Comparison of ENCODE assay signal across 8 mouse cellular contexts in genomic region chr16:17833321-17833680, GRCm38 (mm10). TPM values are rescaled to one million over a fixed set of nuclear protein-coding genes. Genes with fewer than 3 reads are reported as not detected.
DNase-seq lines count a peak whose midpoint lies in the region; ATAC-seq and TF ChIP-seq lines count a peak whose summit lies in the region.

No protein-coding gene starts in this region.

- no peak for TF ChIP-seq POLR2A in kidney, adult 2 months (IDR thresholded peaks at IDR 0.05; ENCODE audit: low read depth, low read length)
- no peak for TF ChIP-seq POLR2A in cortical plate, adult 2 months (IDR thresholded peaks at IDR 0.05; ENCODE audit: extremely low read depth, insufficient read depth, low read length)

- 0 out of 2 replicates have a peak, but pooled peaks cover 4% of the 10 kb centered on the region for H3K4me1 ChIP-seq in kidney, adult 2 months (ENCODE audit: control insufficient read depth, insufficient read depth, low read length)
- peaks cover 33% of the 10 kb centered on the region for H3K4me1 ChIP-seq in G1E (ENCODE audit: insufficient read depth, low read depth, low read length)
- peaks cover 4% of the 10 kb centered on the region for H3K4me1 ChIP-seq in cortical plate, adult 2 months (ENCODE audit: control insufficient read depth, insufficient read depth, low read length)
- peaks cover 9% of the 10 kb centered on the region; the same call in 1 of the 2 replicates for H3K4me1 ChIP-seq in hindbrain, embryonic 14.5 days (replicated peaks; ENCODE audit: control insufficient read depth, insufficient read depth, low read length)
- peaks cover 18% of the 10 kb centered on the region for H3K4me1 ChIP-seq in midbrain, embryonic 16.5 days (ENCODE audit: control insufficient read depth, insufficient read depth, low read length)

- H3K27ac ChIP-seq in kidney, adult 2 months (ENCODE audit: insufficient read depth, low read depth, low read length): no peak overlapping the region
- peak overlapping the region; percentile 47 for H3K27ac ChIP-seq in cortical plate, adult 2 months (ENCODE audit: insufficient read depth, low read length)
- peak overlapping the region; percentile 95 for H3K27ac ChIP-seq in hindbrain, embryonic 14.5 days
- peak overlapping the region; percentile 95 for H3K27ac ChIP-seq in midbrain, embryonic 16.5 days (ENCODE audit: low read length)

- H3K9me3 ChIP-seq in G1E (replicated peaks): 0 out of 2 replicates have a peak, but pooled peaks cover 8% of the 10 kb centered on the region
- H3K9me3 ChIP-seq in hindbrain, embryonic 14.5 days (ENCODE audit: control insufficient read depth, low read length): no peaks in the 10 kb centered on the region
- no peaks in the 10 kb centered on the region for H3K9me3 ChIP-seq in midbrain, embryonic 16.5 days (replicated peaks; ENCODE audit: control insufficient read depth, low read length, poor library complexity, severe bottlenecking)

- WGBS in kidney, adult 2 months: 1% methylated on average over 37 of the region's 37 CpGs
- under 1% methylated on average over 37 of the region's 37 CpGs for WGBS in hindbrain, embryonic 14.5 days
- WGBS in midbrain, embryonic 16.5 days: under 1% methylated on average over 29 of the region's 37 CpGs

- no peaks in the 10 kb centered on the region for H3K36me3 ChIP-seq in kidney, adult 2 months (ENCODE audit: control insufficient read depth, insufficient read depth, low read length)
- H3K36me3 ChIP-seq in G1E (replicated peaks): peaks cover 11% of the 10 kb centered on the region
- 0 out of 2 replicates have a peak, but pooled peaks cover 4% of the 10 kb centered on the region for H3K36me3 ChIP-seq in hindbrain, embryonic 14.5 days (replicated peaks; ENCODE audit: control insufficient read depth, insufficient read depth)
- H3K36me3 ChIP-seq in midbrain, embryonic 16.5 days (ENCODE audit: control insufficient read depth, insufficient read depth, low read length): no peaks in the 10 kb centered on the region

- H3K4me3 ChIP-seq in kidney, adult 2 months (ENCODE audit: insufficient read depth, low read depth, low read length): peak overlapping the region; percentile 34; the same call in 1 of the 2 replicates
- peak overlapping the region; percentile 67 for H3K4me3 ChIP-seq in G1E (ENCODE audit: low read depth, low read length)
- peak overlapping the region; percentile 39 for H3K4me3 ChIP-seq in cortical plate, adult 2 months (ENCODE audit: insufficient read depth, low read length)
- peak overlapping the region; percentile 63 for H3K4me3 ChIP-seq in hindbrain, embryonic 14.5 days (replicated peaks; ENCODE audit: low read length)
- peak overlapping the region; percentile 64 for H3K4me3 ChIP-seq in midbrain, embryonic 16.5 days (ENCODE audit: low read depth, low read length)

- H3K27me3 ChIP-seq in kidney, adult 2 months (replicated peaks; ENCODE audit: control insufficient read depth, insufficient read depth, low read length): 0 out of 2 replicates have a peak, but pooled peaks cover 1% of the 10 kb centered on the region
- peaks cover 62% of the 10 kb centered on the region for H3K27me3 ChIP-seq in G1E (ENCODE audit: insufficient read depth, low read length)
- peaks cover 32% of the 10 kb centered on the region for H3K27me3 ChIP-seq in hindbrain, embryonic 14.5 days (ENCODE audit: control insufficient read depth, insufficient read depth, low read length)
- H3K27me3 ChIP-seq in midbrain, embryonic 16.5 days (ENCODE audit: control insufficient read depth, insufficient read depth, low read depth, low read length): peaks cover 24% of the 10 kb centered on the region

- ATAC-seq in G1E (ENCODE audit: extremely low read depth, insufficient number of reproducible peaks, low FRiP score, poor library complexity, severe bottlenecking): no peak
- ATAC-seq in hindbrain, embryonic 14.5 days (ENCODE audit: low FRiP score): peak; percentile 79
- ATAC-seq in midbrain, embryonic 16.5 days: peak; percentile 76

- no peak for TF ChIP-seq CTCF in kidney, adult 2 months (conservative IDR thresholded peaks at IDR 0.05; ENCODE audit: insufficient read depth, insufficient read length, low read depth, low read length)
- TF ChIP-seq CTCF in G1E (IDR thresholded peaks at IDR 0.05; ENCODE audit: low read depth, low read length): no peak
- TF ChIP-seq CTCF in cortical plate, adult 2 months (IDR thresholded peaks at IDR 0.05; ENCODE audit: extremely low read depth, insufficient read depth, low read length): no peak

- peak overlapping the region; percentile 97 for H3K4me2 ChIP-seq in hindbrain, embryonic 14.5 days (replicated peaks)
- peak overlapping the region; percentile 84 for H3K4me2 ChIP-seq in midbrain, embryonic 16.5 days (ENCODE audit: low read length)

- peak overlapping the region; percentile 85 for H3K9ac ChIP-seq in hindbrain, embryonic 14.5 days
- H3K9ac ChIP-seq in midbrain, embryonic 16.5 days (ENCODE audit: low read depth, low read length): peak overlapping the region; percentile 85

- no peak for DNase-seq in kidney, adult 2 months
- no peak for DNase-seq in kidney, postnatal 25 days
- peak; percentile 50 for DNase-seq in G1E (ENCODE audit: low spot score)
- DNase-seq in hindbrain, embryonic 14.5 days (ENCODE audit: low spot score): peak; percentile 47
- no peak for DNase-seq in urinary bladder, postnatal 14 days (ENCODE audit: low spot score)
- no peak for DNase-seq in spleen, postnatal 14 days (ENCODE audit: low spot score in 2 of 2)

RNA-seq across cellular contexts. Expression of gene B830017H08Rik, which starts 0.4 kb away (rescaled TPM):
- 6.2 and 7.9 TPM in 2 replicates for polyA plus RNA-seq in kidney, adult 2 months (2012; rRNA removed)
- total RNA-seq in G1E (2014; fragmentation: Nextera tagmentation) (not detected in 2 replicates), G1E (2017) (0.33 TPM in 1 of 2 replicates, not detected in the other)
- polyA plus RNA-seq in G1E (2012): 0.17 and 0.23 TPM in 2 replicates
- polyA plus RNA-seq in cortical plate, adult 2 months (2012; rRNA removed): 5.3 and 7.4 TPM in 2 replicates
- 6.0 and 6.1 TPM in 2 replicates for polyA plus RNA-seq in hindbrain, embryonic 14.5 days (2014; fragmentation: Nextera tagmentation; extraction: Ambion mirVana)
- 3.8 and 4.2 TPM in 2 replicates for polyA plus RNA-seq in midbrain, embryonic 16.5 days (2015; fragmentation: Nextera tagmentation; extraction: Ambion mirVana)

RNA-seq across cellular contexts. Expression of gene Car15, which starts 4.9 kb away (rescaled TPM):
- 372 and 440 TPM in 2 replicates for polyA plus RNA-seq in kidney, adult 2 months (2012; rRNA removed)
- total RNA-seq in G1E (2014; fragmentation: Nextera tagmentation) (2.3 and 2.4 TPM in 2 replicates), G1E (2017) (2.3 and 3.3 TPM in 2 replicates)
- polyA plus RNA-seq in G1E (2012): 0.13 and 0.89 TPM in 2 replicates
- polyA plus RNA-seq in cortical plate, adult 2 months (2012; rRNA removed): 19.0 and 19.4 TPM in 2 replicates
- 2.5 and 3.4 TPM in 2 replicates for polyA plus RNA-seq in hindbrain, embryonic 14.5 days (2014; fragmentation: Nextera tagmentation; extraction: Ambion mirVana)
- polyA plus RNA-seq in midbrain, embryonic 16.5 days (2015; fragmentation: Nextera tagmentation; extraction: Ambion mirVana): 3.3 and 4.4 TPM in 2 replicates

RNA-seq across cellular contexts. Expression of gene Scarf2, which starts 36.2 kb away (rescaled TPM):
- polyA plus RNA-seq in kidney, adult 2 months (2012; rRNA removed): 26.8 and 38.2 TPM in 2 replicates
- not detected in 2 replicates for total RNA-seq in G1E (2014; fragmentation: Nextera tagmentation)
- total RNA-seq in G1E (2017): 0.06 TPM in 1 of 2 replicates, not detected in the other
- polyA plus RNA-seq in G1E (2012): not detected in 2 replicates
- 3.5 and 3.7 TPM in 2 replicates for polyA plus RNA-seq in cortical plate, adult 2 months (2012; rRNA removed)
- 2.9 and 3.4 TPM in 2 replicates for polyA plus RNA-seq in hindbrain, embryonic 14.5 days (2014; fragmentation: Nextera tagmentation; extraction: Ambion mirVana)
- 0.88 and 1.2 TPM in 2 replicates for polyA plus RNA-seq in midbrain, embryonic 16.5 days (2015; fragmentation: Nextera tagmentation; extraction: Ambion mirVana)

RNA-seq across cellular contexts. Expression of gene Gm20518, which starts 58.2 kb away (rescaled TPM):
- 7.7 and 10.3 TPM in 2 replicates for polyA plus RNA-seq in kidney, adult 2 months (2012; rRNA removed)
- total RNA-seq in G1E (2014; fragmentation: Nextera tagmentation) (0.75 and 1.0 TPM in 2 replicates), G1E (2017) (0.52 and 1.0 TPM in 2 replicates)
- polyA plus RNA-seq in G1E (2012): 0.09 and 0.17 TPM in 2 replicates
- 2.6 and 3.0 TPM in 2 replicates for polyA plus RNA-seq in cortical plate, adult 2 months (2012; rRNA removed)
- polyA plus RNA-seq in hindbrain, embryonic 14.5 days (2014; fragmentation: Nextera tagmentation; extraction: Ambion mirVana): 0.29 and 0.48 TPM in 2 replicates
- polyA plus RNA-seq in midbrain, embryonic 16.5 days (2015; fragmentation: Nextera tagmentation; extraction: Ambion mirVana): 0.48 and 0.49 TPM in 2 replicates

Comparison
In these comparisons a context has a peak if more than half of its experiments do, and no peak if none do; other contexts are left out.
1. DNase-seq: peak in G1E (single experiment) and hindbrain, embryonic 14.5 days (single experiment); none in kidney, adult 2 months (single experiment), kidney, postnatal 25 days (0 of 2), urinary bladder, postnatal 14 days (single experiment) and spleen, postnatal 14 days (0 of 2).
2. RNA of gene Car15, which starts 4.9 kb away (polyA plus RNA-seq): 372 to 440 TPM in kidney, adult 2 months; 19.0 to 19.4 TPM in cortical plate, adult 2 months, 2.5 to 3.4 TPM in hindbrain, embryonic 14.5 days, 3.3 to 4.4 TPM in midbrain, embryonic 16.5 days and 0.13 to 0.89 TPM in G1E; every median in the first group is over 10 times any median in the second.
3. Peak in every context shown above with its lines, with median percentiles within 50 percentile points of each other: H3K4me3 ChIP-seq.